Mouse (Mus musculus): ENCODE data around the gene Slc35b1. TPM values are rescaled to one million over a fixed set of nuclear protein-coding genes. Genes with fewer than 3 reads are reported as not detected.

The Slc35b1 gene
- 149 and 151 TPM in 2 replicates for polyA plus RNA-seq (2015; fragmentation: Nextera tagmentation; extraction: Ambion mirVana)

GRCm38 (mm10) chr11:95384319-95384972 lies at the start of gene Slc35b1:
Slc35b1 (plus strand) TSS chr11:95384692.
- peaks cover 20% of the 10 kb centered on the region for H3K4me1 ChIP-seq (replicated peaks)
- no peaks in the 10 kb centered on the region for H3K27me3 ChIP-seq
- H3K27ac ChIP-seq = peak within 1 kb of the TSS; percentile 90
- peak within 1 kb of the TSS; percentile 69 for H3K4me3 ChIP-seq (replicated peaks)
- H3K9me3 ChIP-seq = no peaks in the 10 kb centered on the region
- WGBS = 0% methylated on average over 42 of the region's 42 CpGs
- peaks cover 32% of the 10 kb centered on the region for H3K36me3 ChIP-seq
- H3K9ac ChIP-seq (replicated peaks) = peak within 1 kb of the TSS; percentile 84
- peak within 1 kb of the TSS; percentile 66 for H3K4me2 ChIP-seq (replicated peaks)
- ATAC-seq = peak; percentile 94

GRCm38 (mm10) chr11:95336568-95337128 lies 47.8 kb upstream of the Slc35b1 start, which contains the start of gene Fam117a:
Fam117a (plus strand) TSS chr11:95337018.
- ATAC-seq = peak; percentile 99
- Histone ChIP-seq H3K9me3 (no peaks in the 10 kb centered on the region), H3K36me3 (no peaks in the 10 kb centered on the region), H3K27me3 (peaks cover 24% of the 10 kb centered on the region), H3K4me1 (replicated peaks) (peaks cover 21% of the 10 kb centered on the region), H3K27ac (no peak within 1 kb of the TSS; the same call in 1 of the 2 replicates), H3K4me3 (replicated peaks) (peak within 1 kb of the TSS; percentile 76), H3K4me2 (replicated peaks) (peak within 1 kb of the TSS; percentile 96), H3K9ac (replicated peaks) (peak within 1 kb of the TSS; percentile 74)
- WGBS = under 1% methylated on average over 23 of the region's 27 CpGs

GRCm38 (mm10) chr11:95337129-95337813 lies 47.2 kb upstream of the Slc35b1 start:
- Histone ChIP-seq H3K4me1 (replicated peaks) (peaks cover 21% of the 10 kb centered on the region), H3K27me3 (peaks cover 24% of the 10 kb centered on the region), H3K9ac (replicated peaks) (peak overlapping the region; percentile 74), H3K36me3 (no peaks in the 10 kb centered on the region), H3K4me3 (replicated peaks) (peak overlapping the region; percentile 76), H3K9me3 (no peaks in the 10 kb centered on the region), H3K4me2 (replicated peaks) (peak overlapping the region; percentile 96), H3K27ac (no peak overlapping the region; the same call in 1 of the 2 replicates)
- peak; percentile 85 for ATAC-seq
- WGBS = under 1% methylated on average over 47 of the region's 50 CpGs

- Histone ChIP-seq H3K4me3 (replicated peaks) (peak overlapping the region; percentile 76), H3K4me2 (replicated peaks) (peak overlapping the region; percentile 96), H3K4me1 (replicated peaks) (peaks cover 21% of the 10 kb centered on the region), H3K9ac (replicated peaks) (no peak overlapping the region), H3K36me3 (no peaks in the 10 kb centered on the region), H3K27me3 (peaks cover 24% of the 10 kb centered on the region), H3K27ac (no peak overlapping the region), H3K9me3 (no peaks in the 10 kb centered on the region)
- no peak for ATAC-seq
- WGBS = 38% methylated on average over 9 of the region's 9 CpGs
Measured at GRCm38 (mm10) chr11:95337846-95338342, 46.6 kb upstream of the Slc35b1 start.

GRCm38 (mm10) chr11:95339471-95340021 lies 44.9 kb upstream of the Slc35b1 start:
- Histone ChIP-seq H3K36me3 (no peaks in the 10 kb centered on the region), H3K4me2 (replicated peaks) (no peak overlapping the region), H3K9ac (replicated peaks) (no peak overlapping the region), H3K4me1 (replicated peaks) (peaks cover 21% of the 10 kb centered on the region), H3K4me3 (replicated peaks) (no peak overlapping the region), H3K9me3 (no peaks in the 10 kb centered on the region), H3K27ac (no peak overlapping the region), H3K27me3 (peaks cover 24% of the 10 kb centered on the region)
- WGBS = 26% methylated on average over 14 of the region's 14 CpGs
- no peak for ATAC-seq

GRCm38 (mm10) chr11:95340259-95340658 lies 44.2 kb upstream of the Slc35b1 start:
- 75% methylated on average over 1 of the region's 1 CpGs for WGBS
- H3K27ac ChIP-seq = no peak overlapping the region
- no peak for ATAC-seq

GRCm38 (mm10) chr11:95340664-95341063 lies 43.8 kb upstream of the Slc35b1 start:
- Histone ChIP-seq H3K4me1 (replicated peaks) (peaks cover 21% of the 10 kb centered on the region), H3K9ac (replicated peaks) (no peak overlapping the region), H3K36me3 (no peaks in the 10 kb centered on the region), H3K27me3 (peaks cover 18% of the 10 kb centered on the region), H3K4me2 (replicated peaks) (no peak overlapping the region), H3K4me3 (replicated peaks) (no peak overlapping the region), H3K27ac (no peak overlapping the region), H3K9me3 (no peaks in the 10 kb centered on the region)
- 51% methylated on average over 5 of the region's 5 CpGs for WGBS
- no peak for ATAC-seq

More at GRCm38 (mm10) chr11:95340259-95340658, 44.2 kb upstream of the Slc35b1 start:
- peaks cover 21% of the 10 kb centered on the region for H3K4me1 ChIP-seq (replicated peaks)
- H3K27me3 ChIP-seq = peaks cover 19% of the 10 kb centered on the region
- H3K4me2 ChIP-seq (replicated peaks) = no peak overlapping the region
- H3K9ac ChIP-seq (replicated peaks) = no peak overlapping the region
- no peak overlapping the region for H3K4me3 ChIP-seq (replicated peaks)
- H3K36me3 ChIP-seq = no peaks in the 10 kb centered on the region
- no peaks in the 10 kb centered on the region for H3K9me3 ChIP-seq

- peaks cover 8% of the 10 kb centered on the region for H3K27me3 ChIP-seq
- ATAC-seq = no peak
- WGBS = 77% methylated on average over 4 of the region's 4 CpGs
- H3K4me1 ChIP-seq (replicated peaks) = 0 out of 2 replicates have a peak, but pooled peaks cover 9% of the 10 kb centered on the region
- H3K4me2 ChIP-seq (replicated peaks) = no peak overlapping the region
- H3K4me3 ChIP-seq (replicated peaks) = no peak overlapping the region
- no peaks in the 10 kb centered on the region for H3K36me3 ChIP-seq
- no peak overlapping the region for H3K9ac ChIP-seq (replicated peaks)
- H3K9me3 ChIP-seq = no peaks in the 10 kb centered on the region
- H3K27ac ChIP-seq = no peak overlapping the region
Measured at GRCm38 (mm10) chr11:95343180-95343579, 41.3 kb upstream of the Slc35b1 start.

- no peak overlapping the region for H3K9ac ChIP-seq (replicated peaks)
- H3K36me3 ChIP-seq = no peaks in the 10 kb centered on the region
- 77% methylated on average over 2 of the region's 2 CpGs for WGBS
- 0 out of 2 replicates have a peak, but pooled peaks cover 6% of the 10 kb centered on the region for H3K4me1 ChIP-seq (replicated peaks)
- no peaks in the 10 kb centered on the region for H3K9me3 ChIP-seq
- no peak overlapping the region for H3K4me2 ChIP-seq (replicated peaks)
- H3K27me3 ChIP-seq = no peaks in the 10 kb centered on the region
- no peak for ATAC-seq
- H3K27ac ChIP-seq = no peak overlapping the region
- no peak overlapping the region for H3K4me3 ChIP-seq (replicated peaks)
Measured at GRCm38 (mm10) chr11:95344181-95344580, 40.3 kb upstream of the Slc35b1 start.

- no peaks in the 10 kb centered on the region for H3K4me1 ChIP-seq (replicated peaks)
- H3K9me3 ChIP-seq = no peaks in the 10 kb centered on the region
- no peak for ATAC-seq
- H3K27ac ChIP-seq = no peak overlapping the region
- H3K36me3 ChIP-seq = no peaks in the 10 kb centered on the region
- H3K27me3 ChIP-seq = no peaks in the 10 kb centered on the region
- no peak overlapping the region for H3K4me2 ChIP-seq (replicated peaks)
- no peak overlapping the region for H3K4me3 ChIP-seq (replicated peaks)
- 73% methylated on average over 6 of the region's 6 CpGs for WGBS
- H3K9ac ChIP-seq (replicated peaks) = no peak overlapping the region
Measured at GRCm38 (mm10) chr11:95350289-95350688, 34.2 kb upstream of the Slc35b1 start.

GRCm38 (mm10) chr11:95350960-95351359 lies 33.5 kb upstream of the Slc35b1 start:
- Histone ChIP-seq H3K4me2 (replicated peaks) (no peak overlapping the region), H3K4me3 (replicated peaks) (no peak overlapping the region), H3K9ac (replicated peaks) (no peak overlapping the region), H3K9me3 (no peaks in the 10 kb centered on the region), H3K27ac (no peak overlapping the region), H3K4me1 (replicated peaks) (no peaks in the 10 kb centered on the region), H3K27me3 (no peaks in the 10 kb centered on the region), H3K36me3 (no peaks in the 10 kb centered on the region)
- WGBS = 95% methylated on average over 3 of the region's 3 CpGs
- no peak for ATAC-seq
